Mouse (Mus musculus) megakaryocyte, embryonic 14.5 days (primary cell): Measurements from ENCODE around the gene Ncoa7.

Experiments
- FLI1 ChIP-seq: IDR thresholded peaks from 2 replicates; pipeline ENCODE4 v1.6.1; 2012; ENCODE audit warnings: low read length, inconsistent platforms, mixed read lengths
- GATA1 ChIP-seq: IDR thresholded peaks from 3 replicates; pipeline ENCODE4 v1.6.1; 2012; ENCODE audit warnings: mixed read lengths, low read length, inconsistent platforms, borderline replicate concordance

- TF ChIP-seq GATA1 = no peak
- no peak for TF ChIP-seq FLI1
Measured at GRCm38 (mm10) chr10:30745238-30745974, 57.7 kb downstream of the Ncoa7 start.
